Mouse (Mus musculus) brown adipose tissue, adult 24 weeks (tissue): ENCODE data around the gene Tchp. TPM values are rescaled to one million over a fixed set of nuclear protein-coding genes. Genes with fewer than 3 reads are reported as not detected.

Experiments
- H3K27ac ChIP-seq: fragments of 200-500 bp; replicated peaks from 2 replicates; pipeline ENCODE4 v1.5.1; 2012; ENCODE audit warnings: low read depth, mild to moderate bottlenecking, low read length
- H3K4me1 ChIP-seq: fragments of 200-500 bp; 2 replicates; pipeline ENCODE4 v1.6.1; 2012; ENCODE audit warnings: low read length, mixed read lengths; ENCODE audit not compliant: control insufficient read depth, insufficient read depth, insufficient read length
- H3K4me3 ChIP-seq: fragments of 200-500 bp; 2 replicates; pipeline ENCODE4 v1.5.1; 2012; ENCODE audit warnings: low read depth, mild to moderate bottlenecking, low read length, moderate library complexity; ENCODE audit not compliant: insufficient read depth
- polyA plus RNA-seq: library from polyadenylated mRNA; stranded (reverse); fragments of >200 nt; gene quantifications from 2 replicates; pipeline ENCODE4 v1.2.4, GENCODE M21; 2012; ENCODE audit not compliant: missing spikeins, insufficient read depth, insufficient read length

Gene Tchp
- polyA plus RNA-seq, 1 experiment, result 1.5 TPM

- Histone ChIP-seq H3K4me1 (no peaks in the 10 kb centered on the region; the same call in 1 of the 2 replicates), H3K4me3 (no peak overlapping the region), H3K27ac (no peak overlapping the region)
Measured at GRCm38 (mm10) chr5:114686726-114687210, 20.8 kb upstream of the Tchp start.

GRCm38 (mm10) chr5:114687901-114688300 lies 19.7 kb upstream of the Tchp start:
- Histone ChIP-seq H3K4me3 (no peak overlapping the region), H3K27ac (no peak overlapping the region), H3K4me1 (no peaks in the 10 kb centered on the region; the same call in 1 of the 2 replicates)

- no peak overlapping the region for H3K27ac ChIP-seq
- H3K4me1 ChIP-seq, result no peaks in the 10 kb centered on the region; the same call in 1 of the 2 replicates
- H3K4me3 ChIP-seq, result no peak overlapping the region
Measured at GRCm38 (mm10) chr5:114688703-114689102, 18.9 kb upstream of the Tchp start.

- H3K4me1 ChIP-seq, result no peaks in the 10 kb centered on the region; the same call in 1 of the 2 replicates
- H3K27ac ChIP-seq, result no peak overlapping the region
- H3K4me3 ChIP-seq, result peak overlapping the region; percentile 94
Measured at GRCm38 (mm10) chr5:114689700-114690366, 17.7 kb upstream of the Tchp start.

GRCm38 (mm10) chr5:114690633-114691567 lies 16.7 kb upstream of the Tchp start, which contains the start of gene Gltp:
Gltp (minus strand) TSS chr5:114690984.
- peak within 1 kb of the TSS; percentile 94 for H3K4me3 ChIP-seq
- peak within 1 kb of the TSS; percentile 61 for H3K27ac ChIP-seq
- H3K4me1 ChIP-seq, result no peaks in the 10 kb centered on the region; the same call in 1 of the 2 replicates

- Histone ChIP-seq H3K4me3 (no peak overlapping the region), H3K27ac (no peak overlapping the region), H3K4me1 (no peaks in the 10 kb centered on the region)
Measured at GRCm38 (mm10) chr5:114695775-114696174, 11.8 kb upstream of the Tchp start.

- H3K27ac ChIP-seq, result no peak overlapping the region
- H3K4me3 ChIP-seq, result no peak overlapping the region
- no peaks in the 10 kb centered on the region for H3K4me1 ChIP-seq
Measured at GRCm38 (mm10) chr5:114696939-114697338, 10.6 kb upstream of the Tchp start.

GRCm38 (mm10) chr5:114698044-114698746 lies 9.4 kb upstream of the Tchp start:
- Histone ChIP-seq H3K27ac (no peak overlapping the region), H3K4me3 (no peak overlapping the region), H3K4me1 (no peaks in the 10 kb centered on the region)

GRCm38 (mm10) chr5:114699015-114699414 lies 8.5 kb upstream of the Tchp start:
- no peaks in the 10 kb centered on the region for H3K4me1 ChIP-seq
- H3K4me3 ChIP-seq, result no peak overlapping the region
- H3K27ac ChIP-seq, result peak overlapping the region; percentile 40; the same call in 1 of the 2 replicates

GRCm38 (mm10) chr5:114702403-114703392 lies 4.9 kb upstream of the Tchp start:
- Histone ChIP-seq H3K4me1 (no peaks in the 10 kb centered on the region), H3K27ac (no peak overlapping the region), H3K4me3 (no peak overlapping the region)

- H3K27ac ChIP-seq, result no peak overlapping the region
- peaks cover 5% of the 10 kb centered on the region; the same call in 1 of the 2 replicates for H3K4me1 ChIP-seq
- peak overlapping the region; percentile 91 for H3K4me3 ChIP-seq
Measured at GRCm38 (mm10) chr5:114708491-114708890, 931 bp downstream of the Tchp start.

- Histone ChIP-seq H3K4me3 (no peak overlapping the region), H3K27ac (no peak overlapping the region), H3K4me1 (peaks cover 5% of the 10 kb centered on the region; the same call in 1 of the 2 replicates)
Measured at GRCm38 (mm10) chr5:114709357-114709756, 1.8 kb downstream of the Tchp start.

GRCm38 (mm10) chr5:114714551-114714950 lies 7.0 kb downstream of the Tchp start:
- no peak overlapping the region for H3K4me3 ChIP-seq
- no peaks in the 10 kb centered on the region for H3K4me1 ChIP-seq
- H3K27ac ChIP-seq, result no peak overlapping the region

- Histone ChIP-seq H3K4me1 (peaks cover 8% of the 10 kb centered on the region), H3K4me3 (no peak overlapping the region), H3K27ac (no peak overlapping the region)
Measured at GRCm38 (mm10) chr5:114717292-114717691, 9.7 kb downstream of the Tchp start.
